Mouse (Mus musculus) G1E (cell line): ENCODE measurements around the gene B3gnt9.

ENCODE experiments used
- CTCF ChIP-seq: IDR thresholded peaks from 2 replicates; pipeline ENCODE4 v1.5.1; 2012; ENCODE audit warnings: low read depth, low read length, inconsistent platforms, mixed read lengths
- GATA1 ChIP-seq: IDR thresholded peaks from 2 replicates; pipeline ENCODE4 v1.6.1; 2012; ENCODE audit warnings: borderline replicate concordance, low read length, inconsistent platforms, mixed read lengths
- POLR2AphosphoS5 ChIP-seq: IDR thresholded peaks from 2 replicates; pipeline ENCODE4 v1.6.1; 2012; ENCODE audit warnings: low read depth, low read length, inconsistent platforms; ENCODE audit not compliant: insufficient replicate concordance
- TAL1 ChIP-seq: conservative IDR thresholded peaks from 2 replicates; pipeline ENCODE4 v1.6.1; 2012; ENCODE audit warnings: low read depth, low read length, inconsistent platforms, mixed read lengths

GRCm38 (mm10) chr8:105270916-105271186 is 15.9 kb upstream of the B3gnt9 start:
- TF ChIP-seq GATA1 (no peak), CTCF (no peak), TAL1 (no peak), POLR2AphosphoS5 (no peak)
